Mouse (Mus musculus) thymus, postnatal 0 days (tissue): Measurements from ENCODE around the gene Pcnx3. TPM values are rescaled to one million over a fixed set of nuclear protein-coding genes. Genes with fewer than 3 reads are reported as not detected.
"Not testable (repeated sequence)": the region's sequence is repeated elsewhere in the genome, so short reads cannot be mapped to it uniquely, and the experiment has no call there.

Source experiments
- DNase-seq: peaks from one replicate; pipeline ENCODE4 v3.0.0-alpha.2; 2015; ENCODE audit warnings: low spot score
- polyA plus RNA-seq: library from polyadenylated mRNA; unstranded; fragments of >200 nt; fragmentation: Nextera tagmentation; extraction: Ambion mirVana; gene quantifications from 2 replicates; pipeline ENCODE4 v1.2.1, GENCODE M21; 2015

The Pcnx3 gene
- polyA plus RNA-seq, 1 experiment from 2014 or later, result 19.4 TPM

- DNase-seq, result no peak
These were observed 24.5 kb upstream of the Pcnx3 start for GRCm38 (mm10) chr19:5713255-5713654.

- no peak for DNase-seq
These were observed 23.3 kb upstream of the Pcnx3 start for GRCm38 (mm10) chr19:5711907-5712460.

GRCm38 (mm10) chr19:5711218-5711617, 22.5 kb upstream of the Pcnx3 start:
- peak; percentile 59 for DNase-seq

- no peak for DNase-seq
These were observed 21.9 kb upstream of the Pcnx3 start for GRCm38 (mm10) chr19:5710581-5710980.

GRCm38 (mm10) chr19:5710068-5710467, 21.4 kb upstream of the Pcnx3 start:
- no peak for DNase-seq

- peak; percentile 74 for DNase-seq
These were observed 16.3 kb upstream of the Pcnx3 start for GRCm38 (mm10) chr19:5704801-5705571.

GRCm38 (mm10) chr19:5704163-5704800, 15.6 kb upstream of the Pcnx3 start, which contains the start of gene Kcnk7:
Kcnk7 (plus strand) TSS chr19:5704367.
- DNase-seq, result no peak

- DNase-seq, result no peak
These were observed 7.2 kb upstream of the Pcnx3 start for GRCm38 (mm10) chr19:5695849-5696462.

GRCm38 (mm10) chr19:5693801-5694200, 5.1 kb upstream of the Pcnx3 start:
- DNase-seq, result no peak

GRCm38 (mm10) chr19:5692913-5693396, 4.2 kb upstream of the Pcnx3 start:
- no peak for DNase-seq

- no peak for DNase-seq
These were observed 3.6 kb upstream of the Pcnx3 start for GRCm38 (mm10) chr19:5692086-5692912.

GRCm38 (mm10) chr19:5691601-5692000, 2.9 kb upstream of the Pcnx3 start:
- DNase-seq, result no peak

GRCm38 (mm10) chr19:5690343-5690735, 1.6 kb upstream of the Pcnx3 start:
- DNase-seq, result no peak

GRCm38 (mm10) chr19:5689565-5690342, 1.0 kb upstream of the Pcnx3 start:
- peak; percentile 91 for DNase-seq

GRCm38 (mm10) chr19:5689088-5689428, 350 bp upstream of the Pcnx3 start:
- DNase-seq, result no peak

GRCm38 (mm10) chr19:5687738-5688137, 970 bp downstream of the Pcnx3 start:
- no peak for DNase-seq

GRCm38 (mm10) chr19:5686954-5687353, 1.8 kb downstream of the Pcnx3 start:
- not testable (repeated sequence) for DNase-seq

GRCm38 (mm10) chr19:5686437-5686836, 2.3 kb downstream of the Pcnx3 start:
- DNase-seq, result no peak

GRCm38 (mm10) chr19:5685861-5686260, 2.8 kb downstream of the Pcnx3 start:
- DNase-seq, result no peak

GRCm38 (mm10) chr19:5685431-5685830, 3.3 kb downstream of the Pcnx3 start:
- DNase-seq, result no peak
